Mouse (Mus musculus) fibroblast of lung, adult 2 months (primary cell): ENCODE measurements around the gene Spry2.

ENCODE experiments used
- DNase-seq: peaks from one replicate; pipeline ENCODE4 v3.0.0-alpha.2; 2011; ENCODE audit warnings: low read depth

Gene Spry2

GRCm38 (mm10) chr14:105892941-105893622, 3.5 kb downstream of the Spry2 start:
- no peak for DNase-seq

- peak; percentile 54 for DNase-seq
Observed at GRCm38 (mm10) chr14:105890516-105891231, 5.9 kb downstream of the Spry2 start.

GRCm38 (mm10) chr14:105886643-105887374, 9.8 kb downstream of the Spry2 start:
- DNase-seq: no peak

GRCm38 (mm10) chr14:105885249-105885648, 11.4 kb downstream of the Spry2 start:
- DNase-seq: no peak

GRCm38 (mm10) chr14:105883215-105883614, 13.4 kb downstream of the Spry2 start:
- DNase-seq: no peak

- DNase-seq: no peak
Observed at GRCm38 (mm10) chr14:105878359-105878758, 18.3 kb downstream of the Spry2 start.

- no peak for DNase-seq
Observed at GRCm38 (mm10) chr14:105876375-105876774, 20.2 kb downstream of the Spry2 start.

GRCm38 (mm10) chr14:105870370-105870936, 26.2 kb downstream of the Spry2 start:
- DNase-seq: no peak

- no peak for DNase-seq
Observed at GRCm38 (mm10) chr14:105865381-105865938, 31.2 kb downstream of the Spry2 start.

- no peak for DNase-seq
Observed at GRCm38 (mm10) chr14:105862199-105862598, 34.4 kb downstream of the Spry2 start.

- DNase-seq: no peak
Observed at GRCm38 (mm10) chr14:105860920-105861319, 35.7 kb downstream of the Spry2 start.

GRCm38 (mm10) chr14:105860276-105860675, 36.3 kb downstream of the Spry2 start:
- no peak for DNase-seq

- DNase-seq: no peak
Observed at GRCm38 (mm10) chr14:105859876-105860275, 36.7 kb downstream of the Spry2 start.

- no peak for DNase-seq
Observed at GRCm38 (mm10) chr14:105859368-105859767, 37.3 kb downstream of the Spry2 start.

- no peak for DNase-seq
Observed at GRCm38 (mm10) chr14:105858935-105859334, 37.7 kb downstream of the Spry2 start.

GRCm38 (mm10) chr14:105851359-105852067, 45.1 kb downstream of the Spry2 start:
- no peak for DNase-seq
